Mouse (Mus musculus) urinary bladder, adult 18-20 months (tissue): ENCODE measurements around the gene Nmnat3.

Source experiments
- DNase-seq, 2 experiments: peaks; one replicate each; pipeline ENCODE4 v3.0.0; 2022; ENCODE audit warnings: low spot score in 2 of 2, mixed read lengths in 2 of 2

Nmnat3 gene

DNA sequence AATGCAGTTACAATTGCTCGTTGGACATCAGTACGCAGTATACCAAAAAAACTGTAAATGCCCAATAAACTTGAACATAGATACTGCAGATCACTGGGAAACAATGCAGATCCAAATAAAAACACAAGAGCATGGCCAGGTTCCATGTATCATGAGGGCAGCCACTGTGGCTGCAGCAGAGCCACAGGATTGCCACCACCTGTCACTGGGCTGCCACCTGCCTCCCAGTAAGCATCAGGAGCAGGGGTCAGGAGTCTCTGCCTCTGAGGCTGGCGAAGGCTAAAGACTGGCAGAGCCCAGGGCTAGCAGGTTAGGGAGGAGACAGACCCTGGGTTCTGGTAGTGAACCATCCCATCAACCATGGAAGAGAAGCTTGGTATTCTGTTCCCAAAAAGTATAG is 67.7 kb downstream of the Nmnat3 start:
- DNase-seq, result no peak

GRCm38 (mm10) chr9:98361047-98361446 is 73.8 kb downstream of the Nmnat3 start:
- DNase-seq, result no peak

DNA sequence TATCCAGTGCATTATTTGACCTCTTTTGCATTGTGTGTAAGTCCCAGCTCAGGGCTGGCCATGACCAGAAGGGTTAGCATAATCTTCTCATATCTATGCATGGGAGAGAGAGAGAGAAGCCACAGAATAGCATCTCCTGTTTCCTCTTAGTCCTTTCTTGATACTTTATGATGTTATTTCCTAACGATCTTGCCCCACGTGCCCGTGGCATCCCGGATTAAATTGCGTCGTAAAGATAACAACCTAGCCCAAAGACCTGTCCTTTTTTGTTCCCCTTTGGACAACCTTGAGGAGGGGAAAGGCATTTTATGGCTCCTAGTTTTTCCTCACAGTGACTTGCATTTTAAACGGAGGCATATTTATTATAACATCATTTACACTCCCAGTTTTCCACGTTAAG is 78.8 kb downstream of the Nmnat3 start:
- no peak for DNase-seq

DNA sequence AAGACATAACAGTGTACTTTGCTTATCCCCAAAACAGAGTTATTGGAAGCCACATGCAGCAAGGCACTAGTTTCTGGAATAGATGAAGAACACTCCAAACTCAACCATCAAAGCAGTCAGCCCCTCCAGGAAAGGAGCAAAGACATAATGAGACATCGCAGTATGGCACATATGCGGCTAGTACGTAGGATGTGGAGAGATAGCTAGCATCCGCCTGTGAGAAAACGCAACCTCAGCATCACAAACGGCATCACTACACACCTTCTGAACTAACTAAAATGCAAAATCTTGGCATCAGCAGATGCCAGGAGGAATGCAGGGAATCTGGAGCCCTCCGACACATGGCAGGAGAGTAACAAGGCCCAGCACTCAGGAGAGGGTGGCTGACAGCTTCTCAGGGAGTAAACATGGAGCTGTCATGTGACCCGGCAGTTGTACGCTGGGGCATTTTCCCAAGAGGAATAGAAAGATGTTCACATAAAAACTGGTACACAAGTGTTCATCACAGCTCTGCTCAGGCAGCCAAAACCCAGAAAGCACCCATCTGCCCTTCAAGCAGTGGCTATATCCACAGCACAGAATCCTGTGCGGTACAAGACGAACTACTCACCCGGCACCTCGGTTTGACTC is 80.2 kb downstream of the Nmnat3 start:
- DNase-seq, result no peak

DNA sequence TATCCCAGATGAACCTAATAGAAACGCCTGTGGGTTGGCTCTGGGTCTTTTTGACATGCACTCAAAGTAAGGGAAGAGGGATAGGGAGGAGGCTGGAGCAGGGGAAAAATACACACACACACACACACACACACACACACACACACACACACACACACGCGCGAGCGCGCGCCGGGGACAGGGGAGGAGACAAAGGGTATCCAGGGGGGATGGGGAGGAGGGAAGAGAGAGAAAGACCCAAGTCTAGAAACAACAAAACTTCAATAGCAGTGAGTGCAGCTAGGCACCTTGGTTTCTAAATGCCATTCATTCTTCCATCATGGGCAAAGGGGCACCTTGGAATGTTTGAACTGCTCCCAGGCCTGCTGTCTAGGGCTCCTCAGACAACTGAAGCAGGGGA is 82.5 kb downstream of the Nmnat3 start:
- no peak for DNase-seq

- DNase-seq, result no peak
These were observed 86.1 kb downstream of the Nmnat3 start for GRCm38 (mm10) chr9:98373358-98373757.

GRCm38 (mm10) chr9:98374897-98375296 is 87.7 kb downstream of the Nmnat3 start:
- no peak for DNase-seq

- DNase-seq, result no peak
These were observed 88.3 kb downstream of the Nmnat3 start for GRCm38 (mm10) chr9:98375329-98376170.

DNA sequence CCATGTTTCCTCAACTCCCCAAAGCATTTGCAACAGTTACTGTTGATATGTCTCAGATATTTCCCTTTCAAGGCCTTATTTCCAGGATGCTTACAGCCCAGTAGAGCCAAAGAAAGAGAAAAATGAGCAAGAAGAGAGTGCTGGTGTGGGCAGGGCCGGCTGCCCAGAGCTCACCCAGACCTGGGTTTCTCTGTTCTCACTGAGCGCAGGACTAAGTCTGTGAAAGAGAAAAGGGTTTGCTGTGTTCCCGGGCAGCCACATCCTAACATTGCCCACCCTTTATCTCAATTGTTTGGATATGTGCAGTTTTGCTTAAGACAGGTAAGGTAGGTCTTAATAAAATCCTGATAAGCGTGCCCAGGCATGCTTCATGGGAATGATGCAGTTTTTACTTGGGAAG is 92.5 kb downstream of the Nmnat3 start:
- DNase-seq, result no peak

- DNase-seq, result no peak
These were observed 93.4 kb downstream of the Nmnat3 start for GRCm38 (mm10) chr9:98380593-98380992.

- no peak for DNase-seq
These were observed 100.8 kb downstream of the Nmnat3 start for GRCm38 (mm10) chr9:98387741-98388632.

DNA sequence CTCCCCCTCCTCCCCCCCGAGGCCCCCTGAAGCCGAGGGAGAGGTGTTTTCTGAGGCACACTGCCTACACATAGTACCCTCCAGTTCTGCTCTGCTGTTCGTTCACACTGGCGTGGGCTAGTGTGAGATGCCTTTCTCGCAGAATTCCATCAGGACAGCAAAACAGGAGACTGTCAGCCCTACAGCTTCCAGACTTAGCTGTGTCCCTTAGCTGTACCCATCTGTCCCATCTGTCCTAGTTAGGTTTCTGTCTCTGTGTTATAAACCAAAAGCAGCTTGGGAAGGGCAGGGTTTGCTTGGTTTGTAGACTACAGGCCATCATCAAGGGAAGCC is 101.4 kb downstream of the Nmnat3 start:
- no peak for DNase-seq

- no peak for DNase-seq
These were observed 106.3 kb downstream of the Nmnat3 start for GRCm38 (mm10) chr9:98393496-98393895.

- no peak for DNase-seq
These were observed 110.0 kb downstream of the Nmnat3 start for GRCm38 (mm10) chr9:98397211-98397610.

DNA sequence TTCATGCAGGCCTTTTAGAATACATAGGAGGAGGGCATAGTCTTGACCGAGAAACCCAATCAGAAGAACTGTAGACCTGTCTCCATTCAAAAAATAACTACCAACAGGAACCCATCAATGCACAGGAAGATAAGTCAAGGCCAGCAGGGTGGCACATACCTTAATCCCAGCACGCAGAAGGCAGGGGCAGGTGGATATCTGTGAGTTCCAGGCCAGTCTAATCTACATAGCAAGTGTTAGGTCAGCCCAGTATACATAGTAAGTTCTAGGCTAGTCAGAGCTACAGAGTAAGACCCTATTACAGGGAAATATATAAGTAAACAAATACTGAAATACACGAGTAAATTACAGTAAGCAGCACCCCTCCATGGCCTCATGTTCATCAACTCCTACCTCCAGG is 110.6 kb downstream of the Nmnat3 start:
- DNase-seq, result no peak

DNA sequence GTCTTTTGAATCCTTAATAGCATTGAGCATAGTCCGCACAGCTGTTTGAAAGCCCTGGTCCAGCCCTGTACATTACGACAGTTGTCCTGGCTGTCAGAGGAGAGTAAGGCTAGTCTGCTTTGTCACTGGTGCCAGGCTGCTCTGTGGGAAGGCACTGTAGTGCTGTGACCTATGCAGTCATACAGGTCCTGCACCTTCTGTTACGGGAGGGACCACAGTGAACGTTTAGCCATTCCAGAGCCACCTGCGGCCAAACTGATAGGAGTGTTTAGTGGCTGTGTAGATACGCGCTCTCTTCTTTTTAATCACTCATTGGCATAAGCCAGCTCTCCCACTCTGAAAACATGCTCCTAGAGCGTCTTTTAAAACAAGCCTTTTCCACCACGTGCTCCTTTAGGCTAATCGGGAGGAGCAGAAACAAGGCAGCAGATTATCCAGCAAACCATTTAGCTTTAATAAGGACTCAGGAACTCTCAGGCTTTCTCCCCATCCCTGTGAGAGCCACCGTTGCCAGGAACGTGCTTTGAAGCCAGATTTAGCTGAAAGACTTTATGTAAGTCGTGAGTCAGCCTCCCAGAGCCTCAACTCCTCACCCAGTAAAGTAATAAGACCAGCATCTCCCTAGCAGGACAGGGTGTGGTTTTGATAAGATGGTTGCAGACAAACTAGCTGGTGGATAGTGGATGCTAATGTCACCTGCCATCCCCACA is 113.1 kb downstream of the Nmnat3 start:
- no peak for DNase-seq

DNA sequence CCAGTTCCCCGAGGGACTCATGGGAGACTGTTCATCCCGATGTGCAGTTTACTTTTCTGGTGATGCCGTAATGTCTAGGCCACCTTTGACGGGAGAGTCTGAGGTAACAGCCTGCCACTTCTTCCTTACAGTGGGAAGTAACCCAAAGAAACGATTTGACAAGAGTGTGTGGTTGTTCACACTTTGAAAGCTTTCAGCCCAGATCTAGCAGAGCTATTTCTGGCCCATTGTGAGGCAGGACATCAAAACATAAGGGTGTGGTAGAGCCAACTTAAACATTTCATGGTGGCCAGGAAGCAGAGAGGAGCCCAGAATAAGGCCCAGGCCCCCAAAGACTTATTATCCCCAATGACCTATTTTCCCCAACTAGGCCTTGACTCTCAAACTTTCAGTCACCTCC is 114.4 kb downstream of the Nmnat3 start:
- no peak for DNase-seq

DNA sequence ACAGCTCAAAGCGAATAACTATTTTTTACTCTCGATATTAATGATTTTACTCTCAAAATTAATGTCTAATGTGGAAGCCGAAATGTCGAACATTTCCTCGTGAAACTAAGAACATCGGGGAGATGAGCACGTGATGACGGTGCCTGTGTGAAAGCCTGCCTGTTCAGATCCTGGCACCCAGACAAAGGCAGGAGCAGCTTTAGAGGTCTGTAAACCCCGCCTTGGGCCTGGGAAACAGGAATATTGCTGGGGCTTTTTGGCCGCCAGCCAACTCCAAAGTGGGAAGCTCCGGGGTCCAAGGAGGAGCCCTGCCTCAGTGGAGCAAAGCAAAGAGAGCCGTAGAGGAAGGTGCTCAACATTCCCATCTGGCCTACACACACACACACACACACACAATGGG is 120.5 kb downstream of the Nmnat3 start:
- no peak for DNase-seq

DNA sequence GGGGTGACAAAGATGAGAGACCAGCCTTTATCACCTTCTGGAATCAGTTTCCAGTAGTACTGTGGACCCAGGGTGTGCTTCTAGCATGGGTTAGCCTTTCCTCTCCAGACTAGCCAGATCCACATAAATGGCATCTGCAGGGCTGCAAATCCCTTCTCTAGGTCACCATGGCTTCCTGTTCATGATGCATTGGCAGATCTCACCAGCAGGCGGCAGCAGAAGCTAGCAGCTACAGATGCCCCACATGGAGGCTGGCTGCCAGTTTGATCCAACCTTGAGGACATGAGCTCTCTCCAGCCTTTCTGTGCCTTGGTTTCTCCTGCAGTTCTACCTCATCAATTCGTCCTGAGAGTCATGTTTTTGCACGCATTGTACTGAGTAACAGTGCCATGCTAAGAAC is 121.9 kb downstream of the Nmnat3 start:
- peak; percentile 40 to 67 for DNase-seq

DNA sequence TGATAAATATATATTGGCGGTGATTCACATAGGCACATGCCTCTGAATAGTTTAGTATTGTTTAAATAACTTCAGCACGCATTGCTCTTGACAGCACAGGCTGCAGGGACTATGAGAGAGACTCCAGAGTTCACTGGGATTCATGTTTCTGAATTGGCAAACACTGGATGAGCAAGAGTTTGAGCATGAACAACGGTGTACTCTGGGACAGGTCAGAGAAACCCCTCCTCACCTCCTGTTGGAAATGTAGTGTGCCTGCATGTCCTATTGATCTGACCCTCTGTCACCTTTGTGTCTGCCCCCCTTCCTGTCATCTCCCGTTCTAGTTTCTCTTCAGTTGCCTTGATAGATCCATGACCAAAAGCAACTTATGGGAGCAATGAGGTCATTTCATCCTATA is 128.2 kb downstream of the Nmnat3 start:
- no peak for DNase-seq

DNA sequence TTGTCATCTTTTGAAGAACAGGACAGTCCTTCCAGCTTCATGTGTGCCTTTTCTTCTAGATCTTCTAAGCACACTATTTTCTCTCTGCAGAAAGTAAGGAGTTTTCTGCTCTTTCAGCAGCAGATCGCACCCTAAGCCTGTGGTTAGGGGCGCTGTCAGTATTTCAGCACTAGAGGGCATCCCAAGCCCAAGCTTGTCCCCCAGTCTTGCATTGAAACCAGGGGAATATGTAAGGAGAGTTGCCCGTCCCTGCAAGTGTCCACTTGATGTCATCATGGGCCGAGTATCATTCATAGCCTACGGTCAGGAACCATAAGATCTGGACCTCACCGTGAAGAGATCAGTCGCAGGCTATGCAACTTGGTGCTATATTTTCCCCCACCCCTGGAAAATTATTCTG is 130.7 kb downstream of the Nmnat3 start:
- no peak for DNase-seq

DNA sequence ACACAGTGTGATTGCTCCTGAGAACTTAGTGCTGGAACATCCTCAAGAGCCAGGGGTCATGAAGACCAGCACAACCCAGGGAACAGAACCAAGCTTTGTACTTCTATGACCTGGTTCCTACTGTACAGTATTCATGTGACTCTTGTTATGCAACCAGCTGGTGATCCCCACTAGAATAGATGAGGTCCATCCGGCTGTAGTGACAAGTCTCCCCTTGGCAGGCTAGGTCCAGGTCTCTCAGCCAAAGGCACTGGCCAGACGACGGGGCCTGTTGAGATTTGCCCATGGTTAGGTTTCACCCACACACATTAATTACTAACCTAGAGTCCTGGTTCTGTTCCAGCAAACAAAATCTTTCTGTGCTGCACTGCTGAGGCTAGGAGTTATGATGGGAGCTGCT is 131.1 kb downstream of the Nmnat3 start:
- DNase-seq, result no peak
